Mouse (Mus musculus) kidney, adult 2 months (tissue): Measurements from ENCODE around the gene Abcb5. TPM values are rescaled to one million over a fixed set of nuclear protein-coding genes. Genes with fewer than 3 reads are reported as not detected.

Source experiments
- DNase-seq: peaks from one replicate; pipeline ENCODE4 v3.0.0; 2021
- H3K27ac ChIP-seq: fragments of 200-500 bp; 2 replicates; pipeline ENCODE4 v1.5.1; 2012; ENCODE audit warnings: low read depth, low read length, control low read depth, inconsistent platforms; ENCODE audit not compliant: insufficient read depth
- H3K27me3 ChIP-seq: fragments of 200-500 bp; replicated peaks from 2 replicates; pipeline ENCODE4 v1.6.1; 2012; ENCODE audit warnings: mild to moderate bottlenecking, moderate library complexity, low read length, inconsistent platforms; ENCODE audit not compliant: control insufficient read depth, insufficient read depth
- H3K36me3 ChIP-seq: fragments of 200-500 bp; 2 replicates; pipeline ENCODE4 v1.6.1; 2012; ENCODE audit warnings: mild to moderate bottlenecking, moderate library complexity, low read length, inconsistent platforms; ENCODE audit not compliant: control insufficient read depth, insufficient read depth
- H3K4me1 ChIP-seq: fragments of 200-500 bp; 2 replicates; pipeline ENCODE4 v1.6.1; 2011; ENCODE audit warnings: low read length; ENCODE audit not compliant: control insufficient read depth, insufficient read depth
- H3K4me3 ChIP-seq: fragments of 200-500 bp; 2 replicates; pipeline ENCODE4 v1.5.1; 2011; ENCODE audit warnings: mild to moderate bottlenecking, low read depth, low read length, control low read depth; ENCODE audit not compliant: insufficient read depth
- CTCF ChIP-seq: fragments of 200-500 bp; conservative IDR thresholded peaks from 2 replicates; pipeline ENCODE4 v1.5.1; 2011; ENCODE audit warnings: low read depth, mild to moderate bottlenecking, control low read depth, low read length, moderate library complexity, mixed read lengths; ENCODE audit not compliant: insufficient read depth, insufficient read length
- POLR2A ChIP-seq: fragments of 200-500 bp; IDR thresholded peaks from one replicate; pipeline ENCODE4 v1.6.1; 2011; ENCODE audit warnings: low read depth, low read length, control low read depth
- WGBS: fragments of 180-500 bp; shearing (Covaris S2); methylation state at CpG from one replicate; pipeline ENCODE4 v1.1.7; 2018; 5-methylcytosine and 5-hydroxymethylcytosine counted together
- polyA plus RNA-seq: library from polyadenylated mRNA; depleted of rRNA; stranded (reverse); fragments of >200 nt; gene quantifications from 2 replicates; pipeline ENCODE4 v1.2.3, GENCODE M21; 2012

Abcb5 gene
- polyA plus RNA-seq, 1 experiment, result not detected

GRCm38 (mm10) chr12:118917771-118918170, 48.5 kb downstream of the Abcb5 start:
- no peak for DNase-seq
- no peak overlapping the region for H3K4me3 ChIP-seq
- WGBS, result 76% methylated on average over 1 of the region's 1 CpGs
- no peaks in the 10 kb centered on the region for H3K36me3 ChIP-seq
- no peaks in the 10 kb centered on the region for H3K27me3 ChIP-seq
- H3K27ac ChIP-seq, result no peak overlapping the region
- no peaks in the 10 kb centered on the region; the same call in 1 of the 2 replicates for H3K4me1 ChIP-seq
- TF ChIP-seq CTCF (no peak), POLR2A (no peak)

GRCm38 (mm10) chr12:118910360-118910759, 55.9 kb downstream of the Abcb5 start:
- no peak overlapping the region for H3K27ac ChIP-seq
- no peak overlapping the region for H3K4me3 ChIP-seq
- no peaks in the 10 kb centered on the region for H3K27me3 ChIP-seq
- WGBS, result 65% methylated on average over 2 of the region's 2 CpGs
- DNase-seq, result no peak
- TF ChIP-seq POLR2A (no peak), CTCF (no peak)
- no peaks in the 10 kb centered on the region; the same call in 1 of the 2 replicates for H3K4me1 ChIP-seq
- H3K36me3 ChIP-seq, result no peaks in the 10 kb centered on the region

GRCm38 (mm10) chr12:118902249-118902648, 64.0 kb downstream of the Abcb5 start:
- H3K27me3 ChIP-seq, result no peaks in the 10 kb centered on the region
- TF ChIP-seq POLR2A, result no peak
- no peak for TF ChIP-seq CTCF
- no peaks in the 10 kb centered on the region for H3K4me1 ChIP-seq
- 44% methylated on average over 5 of the region's 5 CpGs for WGBS
- DNase-seq, result no peak
- H3K36me3 ChIP-seq, result no peaks in the 10 kb centered on the region
- H3K27ac ChIP-seq, result no peak overlapping the region
- H3K4me3 ChIP-seq, result no peak overlapping the region

- H3K36me3 ChIP-seq, result no peaks in the 10 kb centered on the region
- H3K27ac ChIP-seq, result no peak overlapping the region
- H3K4me1 ChIP-seq, result no peaks in the 10 kb centered on the region
- DNase-seq, result no peak
- WGBS, result 61% methylated on average over 2 of the region's 2 CpGs
- TF ChIP-seq POLR2A, result no peak
- no peak for TF ChIP-seq CTCF
- H3K27me3 ChIP-seq, result no peaks in the 10 kb centered on the region
- H3K4me3 ChIP-seq, result no peak overlapping the region
Observed at GRCm38 (mm10) chr12:118887964-118888363, 78.3 kb downstream of the Abcb5 start.

GRCm38 (mm10) chr12:118882790-118883189, 83.4 kb downstream of the Abcb5 start:
- Histone ChIP-seq H3K27ac (no peak overlapping the region), H3K4me3 (no peak overlapping the region), H3K4me1 (no peaks in the 10 kb centered on the region), H3K27me3 (no peaks in the 10 kb centered on the region), H3K36me3 (no peaks in the 10 kb centered on the region)
- DNase-seq, result no peak
- TF ChIP-seq CTCF (no peak), POLR2A (no peak)

- Histone ChIP-seq H3K4me1 (no peaks in the 10 kb centered on the region), H3K27ac (no peak overlapping the region), H3K36me3 (no peaks in the 10 kb centered on the region), H3K4me3 (no peak overlapping the region), H3K27me3 (no peaks in the 10 kb centered on the region)
- no peak for DNase-seq
- TF ChIP-seq CTCF, result no peak
- TF ChIP-seq POLR2A, result no peak
- 62% methylated on average over 8 of the region's 8 CpGs for WGBS
Observed at GRCm38 (mm10) chr12:118872673-118873072, 93.5 kb downstream of the Abcb5 start.

GRCm38 (mm10) chr12:118856151-118856550, 110.1 kb downstream of the Abcb5 start:
- DNase-seq, result no peak
- H3K4me3 ChIP-seq, result no peak overlapping the region
- H3K4me1 ChIP-seq, result no peaks in the 10 kb centered on the region
- TF ChIP-seq CTCF (no peak), POLR2A (no peak)
- 3% methylated on average over 7 of the region's 7 CpGs for WGBS
- no peaks in the 10 kb centered on the region for H3K36me3 ChIP-seq
- no peak overlapping the region for H3K27ac ChIP-seq
- peaks cover 8% of the 10 kb centered on the region for H3K27me3 ChIP-seq
